Mouse (Mus musculus) limb, embryonic 12.5 days (tissue): ENCODE measurements around the gene Clcn1. TPM values are rescaled to one million over a fixed set of nuclear protein-coding genes. Genes with fewer than 3 reads are reported as not detected.
A peak's percentile ranks its signal among the peaks of the same experiment; 100 is the strongest.

ENCODE experiments used
- ATAC-seq: fragments of 200-750 bp; cut with Nextera tagmentation; 2 replicates; pipeline ENCODE4 v1.8.0; 2017; ENCODE audit warnings: low read depth, moderate TSS enrichment; ENCODE audit not compliant: insufficient number of reproducible peaks, insufficient read depth, low FRiP score, low TSS enrichment
- H3K27ac ChIP-seq: fragments of 300-500 bp; sonication (generic); 2 replicates; pipeline ENCODE4 v1.5.1; 2016; ENCODE audit warnings: mild to moderate bottlenecking, moderate library complexity
- H3K27me3 ChIP-seq: fragments of 300-500 bp; sonication (generic); 2 replicates; pipeline ENCODE4 v1.6.1; 2016; ENCODE audit warnings: mild to moderate bottlenecking, moderate library complexity
- H3K36me3 ChIP-seq: fragments of 300-500 bp; sonication (generic); 2 replicates; pipeline ENCODE4 v1.6.1; 2016; ENCODE audit warnings: mild to moderate bottlenecking, moderate library complexity
- H3K4me1 ChIP-seq: fragments of 300-500 bp; sonication (generic); replicated peaks from 2 replicates; pipeline ENCODE4 v1.6.1; 2016
- H3K4me2 ChIP-seq: fragments of 300-500 bp; sonication (generic); 2 replicates; pipeline ENCODE4 v1.6.1; 2016; ENCODE audit warnings: mild to moderate bottlenecking, moderate library complexity
- H3K4me3 ChIP-seq: fragments of 300-500 bp; sonication (generic); replicated peaks from 2 replicates; pipeline ENCODE4 v1.5.1; 2016; ENCODE audit warnings: mild to moderate bottlenecking
- H3K9ac ChIP-seq: fragments of 300-500 bp; sonication (generic); replicated peaks from 2 replicates; pipeline ENCODE4 v1.6.1; 2016; ENCODE audit warnings: mild to moderate bottlenecking, moderate library complexity
- H3K9me3 ChIP-seq: fragments of 300-500 bp; sonication (generic); 2 replicates; pipeline ENCODE4 v1.6.1; 2016; ENCODE audit warnings: mild to moderate bottlenecking, moderate library complexity
- WGBS: fragments of 180-500 bp; shearing (Covaris S2); methylation state at CpG from one replicate; pipeline ENCODE4 v1.1.7; 2016; 5-methylcytosine and 5-hydroxymethylcytosine counted together
- polyA plus RNA-seq: library from polyadenylated mRNA; unstranded; fragments of >200 nt; fragmentation: Nextera tagmentation; extraction: Ambion mirVana; gene quantifications from 2 replicates; pipeline ENCODE4 v1.2.1, GENCODE M21; 2016

The Clcn1 gene
- polyA plus RNA-seq, 1 experiment from 2014 or later = 0.51 TPM

DNA sequence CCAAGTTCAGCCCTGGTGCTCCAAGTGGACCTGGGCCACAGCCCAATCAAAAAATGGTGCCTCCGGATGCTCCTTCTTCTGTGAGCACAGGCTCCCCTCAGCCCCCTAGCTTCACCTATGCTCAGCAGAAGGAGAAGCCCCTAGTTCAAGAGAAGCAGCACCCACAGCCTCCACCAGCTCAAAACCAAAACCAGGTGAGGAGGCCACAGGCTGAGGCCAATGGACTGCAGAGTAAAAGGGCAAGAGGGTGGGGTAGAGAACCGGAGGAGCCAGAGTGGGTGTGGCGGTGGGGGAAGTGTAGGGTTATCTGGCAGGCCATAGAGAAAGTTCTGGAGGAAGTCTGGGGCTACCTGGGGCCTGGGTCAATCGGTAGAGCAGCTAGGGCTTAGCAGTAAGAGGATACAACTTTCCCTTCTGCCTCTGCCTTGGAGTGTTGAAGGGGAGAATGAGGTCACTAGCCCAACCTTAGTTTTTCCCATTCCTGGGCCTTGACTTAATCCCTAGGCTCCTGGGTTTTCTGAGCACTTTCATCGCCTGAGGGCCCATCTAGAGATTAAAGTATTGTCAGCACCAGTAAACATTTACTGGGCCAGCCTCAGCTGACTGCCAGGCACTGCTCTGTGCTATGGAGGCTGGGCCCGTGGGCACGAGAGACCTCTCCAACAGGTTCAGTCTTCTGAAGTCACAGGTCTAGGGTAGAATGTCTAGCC lies 65.4 kb downstream of the Clcn1 start:
- peaks cover 44% of the 10 kb centered on the region for H3K4me1 ChIP-seq
- no peak for ATAC-seq
- H3K4me2 ChIP-seq = peak overlapping the region; percentile 88
- no peaks in the 10 kb centered on the region for H3K9me3 ChIP-seq
- WGBS = 83% methylated on average over 7 of the region's 7 CpGs
- 0 out of 2 replicates have a peak overlapping the region, but pooled peaks have one; percentile 8 for H3K27ac ChIP-seq
- H3K4me3 ChIP-seq = peak overlapping the region; percentile 83
- no peaks in the 10 kb centered on the region for H3K27me3 ChIP-seq
- H3K9ac ChIP-seq = 0 out of 2 replicates have a peak overlapping the region, but pooled peaks have one; percentile 87
- peaks cover 53% of the 10 kb centered on the region for H3K36me3 ChIP-seq

DNA sequence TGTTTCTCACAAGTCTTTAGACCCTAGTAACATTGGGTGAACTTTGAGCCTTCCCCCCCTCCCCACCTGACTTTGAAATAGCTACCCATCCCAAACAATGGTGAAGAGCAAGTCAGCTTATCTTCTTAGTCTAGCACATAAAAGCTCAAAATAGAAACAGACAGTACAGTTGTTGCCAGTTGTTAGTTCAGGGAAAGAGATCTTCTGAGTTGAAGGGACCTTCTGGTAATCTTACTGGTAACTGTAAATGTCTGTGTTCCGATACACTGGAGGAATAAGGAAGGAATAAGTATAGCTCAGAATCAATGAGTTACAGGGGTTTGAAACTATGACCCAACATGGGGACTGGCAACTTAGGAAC lies 66.0 kb downstream of the Clcn1 start:
- no peak overlapping the region for H3K27ac ChIP-seq
- H3K9ac ChIP-seq = no peak overlapping the region
- no peak for ATAC-seq
- H3K36me3 ChIP-seq = peaks cover 58% of the 10 kb centered on the region
- peaks cover 44% of the 10 kb centered on the region for H3K4me1 ChIP-seq
- peak overlapping the region; percentile 88 for H3K4me2 ChIP-seq
- no peaks in the 10 kb centered on the region for H3K27me3 ChIP-seq
- no peaks in the 10 kb centered on the region for H3K9me3 ChIP-seq
- 96% methylated on average over 1 of the region's 1 CpGs for WGBS
- no peak overlapping the region for H3K4me3 ChIP-seq

GRCm38 (mm10) chr6:42353180-42353579 lies 66.7 kb downstream of the Clcn1 start:
- no peak for ATAC-seq
- Histone ChIP-seq H3K9me3 (no peaks in the 10 kb centered on the region), H3K27ac (no peak overlapping the region), H3K27me3 (no peaks in the 10 kb centered on the region), H3K4me1 (peaks cover 44% of the 10 kb centered on the region), H3K4me2 (peak overlapping the region; percentile 29; the same call in 1 of the 2 replicates), H3K4me3 (no peak overlapping the region), H3K36me3 (peaks cover 65% of the 10 kb centered on the region), H3K9ac (no peak overlapping the region)
- WGBS = 78% methylated on average over 8 of the region's 8 CpGs

DNA sequence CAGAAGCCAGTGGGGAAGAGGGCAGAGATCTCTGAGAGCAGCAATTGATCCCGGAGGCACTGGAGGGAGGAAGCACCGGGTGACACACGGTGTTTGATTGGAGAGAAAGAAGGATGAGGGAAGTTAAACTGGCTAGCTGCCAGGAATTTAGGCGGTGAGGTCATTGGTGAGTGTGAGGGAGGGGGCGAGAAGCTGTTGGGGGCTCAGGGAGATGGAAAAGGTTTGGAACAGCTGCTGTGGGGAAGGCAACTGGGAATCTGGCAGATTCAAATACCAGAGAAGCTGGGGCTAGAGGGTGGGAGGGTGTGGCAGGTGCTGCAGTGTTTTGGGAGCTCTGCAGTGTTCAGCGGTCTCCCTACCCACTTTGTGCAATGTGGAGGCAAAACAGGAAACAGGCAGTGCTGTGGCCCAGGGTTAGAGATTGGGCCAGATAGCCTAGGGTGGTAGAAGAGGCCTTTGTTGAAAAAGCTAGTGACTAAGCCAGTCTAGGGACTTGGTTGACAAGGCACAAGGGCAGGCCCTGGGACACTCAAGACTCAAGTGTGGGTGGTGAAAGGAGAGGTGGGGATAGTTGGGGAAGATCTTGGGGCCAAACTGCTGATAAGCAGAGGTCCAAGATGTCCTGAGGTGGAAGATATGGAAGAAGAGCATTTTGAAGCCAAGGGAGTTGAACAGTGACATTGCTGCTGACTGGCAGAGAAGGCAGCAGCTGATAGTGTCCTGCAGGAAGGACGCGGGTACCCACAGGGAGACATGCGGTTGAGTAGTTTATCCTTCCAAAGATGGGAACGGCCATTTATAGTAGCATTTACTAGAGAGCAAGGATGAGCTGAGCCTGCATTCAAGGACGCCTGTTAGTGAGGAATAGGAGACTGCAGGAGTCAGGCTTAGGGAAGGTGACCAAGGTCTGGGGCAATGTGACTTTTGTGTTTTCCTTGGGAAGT lies 67.9 kb downstream of the Clcn1 start:
- H3K27ac ChIP-seq = 0 out of 2 replicates have a peak overlapping the region, but pooled peaks have one; percentile 7
- no peak overlapping the region for H3K9ac ChIP-seq
- peak overlapping the region; percentile 29 for H3K4me2 ChIP-seq
- H3K4me1 ChIP-seq = peaks cover 42% of the 10 kb centered on the region
- WGBS = 64% methylated on average over 11 of the region's 11 CpGs
- peaks cover 77% of the 10 kb centered on the region for H3K36me3 ChIP-seq
- no peaks in the 10 kb centered on the region for H3K9me3 ChIP-seq
- ATAC-seq = no peak
- H3K4me3 ChIP-seq = no peak overlapping the region
- H3K27me3 ChIP-seq = no peaks in the 10 kb centered on the region

- Histone ChIP-seq H3K9ac (no peak overlapping the region), H3K4me2 (no peak overlapping the region), H3K27ac (no peak overlapping the region), H3K9me3 (no peaks in the 10 kb centered on the region), H3K4me1 (peaks cover 42% of the 10 kb centered on the region), H3K27me3 (no peaks in the 10 kb centered on the region), H3K36me3 (peaks cover 87% of the 10 kb centered on the region), H3K4me3 (no peak overlapping the region)
- no peak for ATAC-seq
- WGBS = 91% methylated on average over 6 of the region's 6 CpGs
Measured at GRCm38 (mm10) chr6:42355366-42355765, 68.9 kb downstream of the Clcn1 start.

DNA sequence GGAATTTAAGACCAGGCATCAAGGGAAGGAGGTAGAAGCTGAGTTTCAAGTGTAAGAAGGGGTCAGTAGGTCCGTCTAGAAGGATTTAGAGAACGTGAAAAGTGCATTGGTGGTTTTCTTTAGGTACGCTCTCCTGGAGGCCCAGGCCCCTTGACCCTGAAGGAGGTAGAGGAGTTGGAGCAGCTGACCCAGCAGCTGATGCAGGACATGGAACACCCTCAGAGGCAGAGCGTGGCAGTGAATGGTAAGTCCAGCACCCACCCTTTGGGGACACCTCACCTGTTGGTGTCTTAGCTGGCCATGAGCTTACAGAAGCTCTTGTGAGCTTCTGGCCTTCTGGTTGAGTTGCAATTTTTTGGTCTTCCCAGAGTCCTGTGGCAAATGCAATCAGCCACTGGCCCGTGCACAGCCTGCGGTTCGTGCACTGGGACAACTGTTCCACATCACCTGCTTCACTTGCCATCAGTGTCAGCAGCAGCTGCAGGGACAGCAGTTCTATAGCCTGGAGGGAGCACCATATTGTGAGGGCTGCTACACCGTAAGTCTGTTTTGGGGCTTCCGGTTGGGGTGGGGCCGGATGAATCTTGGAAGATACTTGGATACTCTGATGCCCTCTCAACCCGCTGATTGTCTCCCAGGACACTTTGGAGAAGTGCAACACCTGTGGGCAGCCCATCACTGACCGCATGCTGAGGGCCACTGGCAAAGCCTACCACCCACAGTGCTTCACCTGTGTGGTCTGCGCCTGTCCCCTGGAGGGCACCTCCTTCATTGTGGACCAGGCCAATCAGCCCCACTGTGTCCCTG lies 69.5 kb downstream of the Clcn1 start:
- Histone ChIP-seq H3K9me3 (no peaks in the 10 kb centered on the region), H3K27ac (no peak overlapping the region), H3K36me3 (peaks cover 94% of the 10 kb centered on the region), H3K9ac (no peak overlapping the region), H3K4me2 (no peak overlapping the region), H3K27me3 (no peaks in the 10 kb centered on the region), H3K4me3 (no peak overlapping the region), H3K4me1 (peaks cover 39% of the 10 kb centered on the region)
- no peak for ATAC-seq
- 91% methylated on average over 13 of the region's 13 CpGs for WGBS

- Histone ChIP-seq H3K9ac (no peak overlapping the region), H3K4me1 (peaks cover 30% of the 10 kb centered on the region), H3K4me3 (no peak overlapping the region), H3K27ac (no peak overlapping the region), H3K27me3 (no peaks in the 10 kb centered on the region), H3K4me2 (no peak overlapping the region), H3K9me3 (no peaks in the 10 kb centered on the region), H3K36me3 (peaks cover 93% of the 10 kb centered on the region)
- ATAC-seq = no peak
- 97% methylated on average over 5 of the region's 5 CpGs for WGBS
Measured at GRCm38 (mm10) chr6:42356913-42357312, 70.4 kb downstream of the Clcn1 start.

DNA sequence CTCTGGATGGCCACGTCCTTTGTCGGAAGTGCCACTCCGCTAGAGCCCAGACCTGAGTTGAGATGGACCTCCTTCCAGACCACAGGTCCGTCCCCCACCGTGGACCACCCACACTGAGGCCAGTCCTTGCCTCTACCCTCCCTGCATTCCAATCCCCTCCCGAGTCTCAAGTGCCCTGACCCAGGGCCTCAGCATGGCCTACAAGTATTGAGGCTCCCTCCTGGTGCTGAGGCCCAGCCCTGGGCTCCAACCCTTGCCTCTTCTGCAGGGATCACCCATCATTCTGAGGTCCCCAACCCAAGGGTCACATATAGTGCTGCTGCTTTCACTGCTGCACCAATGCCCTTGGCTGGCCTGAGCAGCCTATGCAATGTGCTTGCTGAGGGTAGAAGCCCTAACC lies 71.4 kb downstream of the Clcn1 start:
- Histone ChIP-seq H3K27me3 (no peaks in the 10 kb centered on the region), H3K4me2 (no peak overlapping the region), H3K27ac (no peak overlapping the region), H3K36me3 (peaks cover 83% of the 10 kb centered on the region), H3K9ac (no peak overlapping the region), H3K4me1 (peaks cover 20% of the 10 kb centered on the region), H3K4me3 (no peak overlapping the region), H3K9me3 (no peaks in the 10 kb centered on the region)
- 78% methylated on average over 6 of the region's 6 CpGs for WGBS
- ATAC-seq = no peak

GRCm38 (mm10) chr6:42358901-42359300 lies 72.4 kb downstream of the Clcn1 start:
- Histone ChIP-seq H3K4me1 (peaks cover 10% of the 10 kb centered on the region), H3K36me3 (peaks cover 77% of the 10 kb centered on the region)

DNA sequence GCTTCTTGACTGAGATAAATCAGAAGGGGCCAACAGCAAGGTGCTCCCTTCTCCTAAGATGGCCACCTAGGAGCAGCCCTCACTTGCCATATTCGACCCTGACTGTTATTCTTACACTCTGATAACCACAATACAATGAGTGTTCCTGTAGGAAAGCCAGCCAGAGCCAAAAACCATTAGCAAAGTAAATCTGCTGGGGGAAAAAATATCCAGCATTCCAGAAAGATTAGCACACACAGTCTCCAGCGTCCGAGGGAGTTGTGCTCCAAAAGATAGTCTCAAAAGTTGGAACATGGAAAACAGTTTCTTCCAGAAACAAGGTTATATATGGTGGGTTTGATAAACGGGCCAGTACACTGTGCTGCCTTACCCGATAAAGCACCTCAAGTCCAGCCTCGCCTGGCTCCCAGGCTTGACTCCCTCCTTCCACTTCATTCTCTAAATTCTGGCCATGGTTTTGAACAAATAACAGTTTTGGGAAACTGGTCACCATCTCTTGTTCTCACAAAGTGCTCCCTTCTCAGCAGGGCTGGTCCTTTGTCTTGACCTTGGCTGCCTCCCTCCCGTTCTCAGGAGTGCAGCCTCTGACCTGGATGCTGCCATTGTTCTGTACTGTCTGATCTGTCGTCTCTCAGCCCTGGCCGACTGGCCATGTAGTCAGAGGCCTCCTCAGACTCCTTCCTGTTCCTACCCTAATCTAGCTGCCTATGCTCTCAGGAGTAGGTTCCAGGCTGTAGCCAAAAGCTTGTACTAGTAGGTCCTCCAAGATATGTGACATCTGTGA lies 73.1 kb downstream of the Clcn1 start:
- Histone ChIP-seq H3K27me3 (no peaks in the 10 kb centered on the region), H3K27ac (no peak overlapping the region), H3K4me1 (peaks cover 3% of the 10 kb centered on the region), H3K9ac (no peak overlapping the region), H3K9me3 (no peaks in the 10 kb centered on the region), H3K36me3 (peaks cover 72% of the 10 kb centered on the region), H3K4me2 (no peak overlapping the region), H3K4me3 (no peak overlapping the region)
- no peak for ATAC-seq
- WGBS = 80% methylated on average over 9 of the region's 9 CpGs

More at GRCm38 (mm10) chr6:42358901-42359300, 72.4 kb downstream of the Clcn1 start:
- H3K4me2 ChIP-seq = no peak overlapping the region
- ATAC-seq = no peak
- no peak overlapping the region for H3K9ac ChIP-seq
- no peaks in the 10 kb centered on the region for H3K27me3 ChIP-seq
- H3K4me3 ChIP-seq = no peak overlapping the region
- 91% methylated on average over 12 of the region's 12 CpGs for whole genome bisulfite sequencing
- no peaks in the 10 kb centered on the region for H3K9me3 ChIP-seq
- no peak overlapping the region for H3K27ac ChIP-seq
